Mouse (Mus musculus): Measurements from ENCODE around the gene Snrpg. TPM values are rescaled to one million over a fixed set of nuclear protein-coding genes. Genes with fewer than 3 reads are reported as not detected.

Snrpg gene
- polyA plus RNA-seq, 1 experiment from 2014 or later: 125 TPM

- ChIA-PET POLR2A (interaction anchor here (0.6 to 0.9 kb wide), 2 partner anchors 33 to 158 kb away, joined by 4 to 5 read pairs; partner anchors contain the start of gene Snrpg), CTCF (interaction anchor here (1.0 to 1.3 kb wide), 2 partner anchors 9 to 40 kb away, joined by 3 read pairs; no protein-coding TSS in a partner anchor)
- in situ Hi-C loops (cut with MboI; ENCODE audit: low pct_unique_long_range_greater_than_20kb): loop anchor here (5.0 kb wide), 1 partner anchor 37 kb away; the partner anchor contains the start of gene Fam136a
- ATAC-seq (peak; percentile 85), DNase-seq (ENCODE audit: low read depth, low spot score) (peak; percentile 80)
- TF ChIP-seq CTCF (IDR thresholded peaks at IDR 0.05): no peak
- H3K27me3 ChIP-seq: no peaks in the 10 kb centered on the region
Observed at GRCm38 (mm10) chr6:86404100-86404861, 33.2 kb downstream of the Snrpg start, which contains the start of gene Tia1. Gene Tia1 (plus strand): TSS chr6:86404219.

DNA sequence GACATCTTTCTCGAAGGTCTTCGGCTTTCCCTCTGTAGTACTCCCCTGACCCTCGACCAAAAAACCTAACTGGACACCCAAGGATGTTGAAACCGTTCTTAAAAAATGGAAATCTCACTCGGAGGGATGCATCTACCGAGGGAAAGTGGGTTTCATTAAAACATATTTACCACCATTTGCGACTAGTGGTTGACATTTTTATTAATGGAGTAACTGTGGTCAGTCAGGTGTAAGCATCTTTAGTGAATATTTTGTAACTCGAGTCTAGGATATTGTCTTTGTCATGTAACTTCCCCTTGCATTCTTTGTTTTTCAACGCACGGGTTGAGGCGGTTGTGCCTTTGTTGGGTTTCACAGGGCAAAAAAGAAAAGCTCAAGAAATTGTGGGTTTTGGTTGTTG is 33.9 kb downstream of the Snrpg start:
- CTCF ChIA-PET: interaction anchor here (1.3 kb wide), 2 partner anchors 10 to 39 kb away, joined by 3 read pairs; partner anchors contain the start of gene Fam136a
- ATAC-seq (no peak), DNase-seq (ENCODE audit: low read depth, low spot score) (no peak)
- no peak for TF ChIP-seq CTCF (IDR thresholded peaks at IDR 0.05)
- POLR2A ChIA-PET: interaction anchor here (1.0 kb wide), 1 partner anchor 8 kb away, joined by 3 read pairs; the partner anchor contains the start of gene Pcyox1
- H3K27me3 ChIP-seq: no peaks in the 10 kb centered on the region
- in situ Hi-C loops (cut with MboI; ENCODE audit: low pct_unique_long_range_greater_than_20kb): loop anchor here (5.0 kb wide), 1 partner anchor 38 kb away; the partner anchor contains the start of gene Fam136a

DNA sequence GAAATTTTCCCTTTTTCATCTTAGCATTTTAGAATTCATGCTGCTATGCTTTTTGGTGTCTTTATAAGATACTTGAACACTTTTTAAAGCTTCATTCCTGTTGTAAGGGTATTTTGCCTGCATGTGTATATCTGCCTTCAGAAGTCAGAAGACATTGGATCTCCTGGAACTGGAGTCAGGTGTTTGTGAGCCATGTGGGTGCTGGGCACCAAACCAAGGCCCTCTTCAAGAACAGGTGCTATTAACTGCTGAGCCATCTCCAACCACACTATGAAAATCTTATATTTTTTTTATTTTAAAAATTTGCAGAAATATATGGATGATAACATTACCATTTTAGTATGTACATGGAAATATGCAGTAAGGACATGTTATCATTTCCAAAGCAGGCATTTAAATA is 35.2 kb downstream of the Snrpg start:
- POLR2A ChIA-PET: no interaction called here
- no peak for TF ChIP-seq CTCF (IDR thresholded peaks at IDR 0.05)
- CTCF ChIA-PET: interaction anchor here (1.9 kb wide), 1 partner anchor 12 kb away, joined by 7 read pairs; no protein-coding TSS in a partner anchor
- no peaks in the 10 kb centered on the region for H3K27me3 ChIP-seq
- DNase-seq (ENCODE audit: low read depth, low spot score): no peak
- no peak for ATAC-seq
- in situ Hi-C loops (cut with MboI; ENCODE audit: low pct_unique_long_range_greater_than_20kb): no loop called here

- TF ChIP-seq CTCF (IDR thresholded peaks at IDR 0.05): no peak
- in situ Hi-C loops (cut with MboI; ENCODE audit: low pct_unique_long_range_greater_than_20kb): no loop called here
- DNase-seq (ENCODE audit: low read depth, low spot score): no peak
- H3K27me3 ChIP-seq: no peaks in the 10 kb centered on the region
- POLR2A ChIA-PET: no interaction called here
- CTCF ChIA-PET: interaction anchor here (1.4 to 1.7 kb wide), 2 partner anchors 8 to 11 kb away, joined by 4 to 7 read pairs; partner anchors contain the start of gene Gm44790
- ATAC-seq: no peak
Observed at GRCm38 (mm10) chr6:86418711-86419110, 47.6 kb downstream of the Snrpg start.

DNA sequence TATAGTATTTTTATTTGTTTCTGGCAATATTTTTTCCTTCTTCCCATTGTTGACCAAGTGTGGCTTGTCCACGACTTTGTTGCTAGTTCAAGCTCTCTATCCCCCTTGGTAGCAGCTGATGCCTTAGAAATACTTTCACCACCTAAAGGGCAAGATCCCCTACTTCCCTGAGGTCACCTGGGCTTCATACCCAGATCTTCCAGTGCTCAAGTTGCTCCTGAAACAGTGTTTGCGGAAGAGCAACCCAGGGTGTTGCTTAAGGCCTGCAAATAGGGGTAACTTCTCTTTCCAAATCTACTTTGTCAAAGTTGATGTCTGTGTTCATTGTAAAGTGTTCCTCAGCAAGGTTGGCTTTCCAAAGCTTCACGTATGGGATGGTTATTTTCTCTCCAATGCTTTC is 48.1 kb downstream of the Snrpg start:
- in situ Hi-C loops (cut with MboI; ENCODE audit: low pct_unique_long_range_greater_than_20kb): no loop called here
- CTCF ChIA-PET: interaction anchor here (1.4 kb wide), 1 partner anchor 12 kb away, joined by 7 read pairs; no protein-coding TSS in a partner anchor
- ATAC-seq: no peak

GRCm38 (mm10) chr6:86420491-86420890 is 49.4 kb downstream of the Snrpg start:
- no peaks in the 10 kb centered on the region for H3K27me3 ChIP-seq
- in situ Hi-C loops (cut with MboI; ENCODE audit: low pct_unique_long_range_greater_than_20kb): no loop called here
- ChIA-PET POLR2A (no interaction called here), CTCF (no interaction called here)
- ATAC-seq (no peak), DNase-seq (ENCODE audit: low read depth, low spot score) (no peak)
- TF ChIP-seq CTCF (IDR thresholded peaks at IDR 0.05): peak; percentile 76

More for the DNA sequence above, 48.1 kb downstream of the Snrpg start:
- TF ChIP-seq CTCF (IDR thresholded peaks at IDR 0.05): no peak
- POLR2A ChIA-PET: no interaction called here
- no peak for DNase-seq (ENCODE audit: low read depth, low spot score)
- H3K27me3 ChIP-seq: no peaks in the 10 kb centered on the region

DNA sequence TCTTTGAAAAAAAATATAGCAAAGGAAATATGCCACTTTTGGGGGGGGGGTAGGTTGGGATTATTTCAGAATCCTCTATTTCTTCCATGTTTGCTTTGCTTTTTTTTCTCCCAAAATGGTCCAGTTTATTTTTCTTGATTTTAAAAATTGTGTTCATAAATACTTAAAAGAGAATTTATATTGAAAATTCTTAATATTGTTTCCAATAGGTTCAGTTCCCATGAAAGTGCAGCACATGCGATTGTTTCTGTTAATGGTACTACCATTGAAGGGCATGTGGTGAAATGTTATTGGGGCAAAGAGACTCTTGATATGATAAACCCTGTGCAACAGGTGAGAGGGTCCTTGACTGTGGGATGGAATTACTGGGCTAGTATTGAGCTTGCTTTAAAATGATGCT is 55.3 kb downstream of the Snrpg start, which contains the start of gene Gm44790:
Gm44790 (plus strand) TSS at position 301 of the 400 bp plus-strand sequence.
- no peak for DNase-seq (ENCODE audit: low read depth, low spot score)
- in situ Hi-C loops (cut with MboI; ENCODE audit: low pct_unique_long_range_greater_than_20kb): no loop called here
- POLR2A ChIA-PET: interaction anchor here (1.4 kb wide), 1 partner anchor 9 kb away, joined by 5 read pairs; no protein-coding TSS in a partner anchor

More for the DNA sequence above, 55.3 kb downstream of the Snrpg start, which contains the start of gene Gm44790:
- CTCF ChIA-PET: interaction anchor here (1.4 kb wide), 1 partner anchor 8 kb away, joined by 4 read pairs; no protein-coding TSS in a partner anchor
- H3K27me3 ChIP-seq: no peaks in the 10 kb centered on the region
- no peak for ATAC-seq
- no peak for TF ChIP-seq CTCF (IDR thresholded peaks at IDR 0.05)

Other genes with a start within 250 kb of the Snrpg start
- gene Tgfa, start 176.1 kb upstream of the Snrpg start, polyA plus RNA-seq (2021): 3.1 TPM
- gene Fam136a, start 5.7 kb upstream of the Snrpg start, polyA plus RNA-seq (2021): 36.3 TPM
- gene Pcyox1, start 25.9 kb downstream of the Snrpg start, polyA plus RNA-seq (2021): 151 TPM
- 91.4 TPM for gene Tia1, start 32.9 kb downstream of the Snrpg start, polyA plus RNA-seq (2021)
- gene Gm44790, start 55.4 kb downstream of the Snrpg start, polyA plus RNA-seq (2021): 3.1 TPM
- 16.1 TPM for gene C87436, start 67.1 kb downstream of the Snrpg start, polyA plus RNA-seq (2021)
- gene Pcbp1, start 155.0 kb downstream of the Snrpg start, polyA plus RNA-seq (2021): 240 TPM

All from Patski (cell line).